Mouse (Mus musculus): ENCODE results near the gene Gm5741. TPM values are rescaled to one million over a fixed set of nuclear protein-coding genes. Genes with fewer than 3 reads are reported as not detected.

Gene Gm5741
- total RNA-seq, 4 experiments from 2014 or later, result not detected

GRCm38 (mm10) chr8:85073041-85073612 lies 5.3 kb upstream of the Gm5741 start:
- no peak for DNase-seq (ENCODE audit: low spot score)

- no peak for DNase-seq (ENCODE audit: low spot score)
Measured at GRCm38 (mm10) chr8:85072364-85072929, 4.7 kb upstream of the Gm5741 start.

- DNase-seq (ENCODE audit: low spot score), result peak; percentile 92
Measured at GRCm38 (mm10) chr8:85071514-85072281, 3.9 kb upstream of the Gm5741 start, which contains the start of gene Dhps. TSS of gene Dhps (plus strand) at chr8:85071757.

- DNase-seq (ENCODE audit: low spot score), result no peak
Measured at GRCm38 (mm10) chr8:85071041-85071440, 3.3 kb upstream of the Gm5741 start.

- no peak for DNase-seq (ENCODE audit: low spot score)
Measured at GRCm38 (mm10) chr8:85067155-85067554, 627 bp downstream of the Gm5741 start.

- DNase-seq (ENCODE audit: low spot score), result no peak
Measured at GRCm38 (mm10) chr8:85065213-85065612, 2.6 kb downstream of the Gm5741 start.

- DNase-seq (ENCODE audit: low spot score), result no peak
Measured at GRCm38 (mm10) chr8:85062603-85063002, 5.2 kb downstream of the Gm5741 start.

- DNase-seq (ENCODE audit: low spot score), result peak; percentile 91
Measured at GRCm38 (mm10) chr8:85059879-85060616, 7.7 kb downstream of the Gm5741 start, which contains the start of gene Fbxw9. TSS of gene Fbxw9 (plus strand) at chr8:85060055.

GRCm38 (mm10) chr8:85057367-85057766 lies 10.4 kb downstream of the Gm5741 start:
- DNase-seq (ENCODE audit: low spot score), result no peak

- DNase-seq (ENCODE audit: low spot score), result no peak
Measured at GRCm38 (mm10) chr8:85043619-85044018, 24.2 kb downstream of the Gm5741 start.

- DNase-seq (ENCODE audit: low spot score), result no peak
Measured at GRCm38 (mm10) chr8:85037681-85038531, 29.9 kb downstream of the Gm5741 start.

GRCm38 (mm10) chr8:85037366-85037680 lies 30.5 kb downstream of the Gm5741 start:
- DNase-seq (ENCODE audit: low spot score), result no peak

GRCm38 (mm10) chr8:85036718-85037365 lies 30.9 kb downstream of the Gm5741 start, which contains the start of gene Tnpo2:
TSS of gene Tnpo2 (plus strand) at chr8:85036915.
- peak; percentile 93 for DNase-seq (ENCODE audit: low spot score)

- DNase-seq (ENCODE audit: low spot score), result no peak
Measured at GRCm38 (mm10) chr8:85036381-85036717, 31.4 kb downstream of the Gm5741 start.

GRCm38 (mm10) chr8:85035728-85036310 lies 32.0 kb downstream of the Gm5741 start:
- no peak for DNase-seq (ENCODE audit: low spot score)

- no peak for DNase-seq (ENCODE audit: low spot score)
Measured at GRCm38 (mm10) chr8:85035165-85035727, 32.5 kb downstream of the Gm5741 start.

- DNase-seq (ENCODE audit: low spot score), result no peak
Measured at GRCm38 (mm10) chr8:85034764-85035163, 33.0 kb downstream of the Gm5741 start.

GRCm38 (mm10) chr8:85033867-85034266 lies 33.9 kb downstream of the Gm5741 start:
- no peak for DNase-seq (ENCODE audit: low spot score)

GRCm38 (mm10) chr8:85032622-85033311 lies 35.0 kb downstream of the Gm5741 start:
- no peak for DNase-seq (ENCODE audit: low spot score)

Measured in heart, adult 8-10 months (tissue).